Mouse (Mus musculus): ENCODE measurements around the gene Vsig10. TPM values are rescaled to one million over a fixed set of nuclear protein-coding genes. Genes with fewer than 3 reads are reported as not detected.
"Not testable (repeated sequence)": the region's sequence is repeated elsewhere in the genome, so short reads cannot be mapped to it uniquely, and the experiment has no call there.

Gene Vsig10
- total RNA-seq, 2 experiments from 2014 or later: 3.4 to 6.2 TPM

GRCm38 (mm10) chr5:117355648-117356303, 36.9 kb downstream of the Vsig10 start:
- no peak for DNase-seq (ENCODE audit: low spot score in 2 of 2)

GRCm38 (mm10) chr5:117356365-117357128, 37.7 kb downstream of the Vsig10 start:
- peak in 1 of 2 experiments; percentile 42 for DNase-seq (ENCODE audit: low spot score in 2 of 2)

DNA sequence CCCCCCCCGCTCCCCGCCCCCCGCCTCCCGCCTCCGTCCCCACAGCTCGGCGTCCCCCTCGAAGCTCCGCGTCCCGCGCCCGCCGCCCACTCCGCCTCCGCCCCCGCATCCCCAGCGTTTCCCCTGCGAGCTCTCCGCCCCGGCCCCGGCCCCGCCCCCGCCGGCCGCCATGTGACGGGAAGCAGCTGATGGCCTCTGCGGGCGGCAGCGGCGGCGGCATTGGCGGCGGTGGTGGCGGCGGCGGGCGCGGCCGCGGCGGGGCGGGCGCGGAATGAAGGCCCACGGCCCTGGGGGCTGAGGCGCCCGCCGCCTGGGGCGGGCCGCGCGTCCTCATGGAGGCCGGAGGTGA, 38.2 kb downstream of the Vsig10 start, which contains the start of gene Wsb2:
Wsb2 (plus strand) TSS at position 176 of the 349 bp plus-strand sequence.
- peak; percentile 57 to 81 for DNase-seq (ENCODE audit: low spot score in 2 of 2)

- DNase-seq (ENCODE audit: low spot score in 2 of 2): peak in 1 of 2 experiments; percentile 35
Observed at GRCm38 (mm10) chr5:117357478-117358247, 38.8 kb downstream of the Vsig10 start.

DNA sequence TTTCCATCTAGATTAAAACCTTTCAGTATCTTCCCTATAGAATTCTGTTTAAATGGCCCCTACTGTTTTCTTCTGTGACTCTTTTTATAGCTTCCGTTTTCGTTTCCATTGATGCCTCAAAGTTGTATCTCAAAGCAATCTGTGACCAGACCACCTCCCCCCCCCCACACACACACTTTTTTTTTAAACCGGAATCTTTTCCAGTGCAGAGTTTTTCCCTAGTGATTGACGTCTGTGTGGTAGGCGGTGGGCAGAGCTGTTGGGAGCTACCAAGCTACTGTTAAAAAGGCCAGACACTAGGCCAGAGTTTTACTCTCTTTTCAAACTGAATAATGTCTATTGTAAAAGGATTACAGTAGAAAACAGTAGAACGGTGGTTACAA, 39.4 kb downstream of the Vsig10 start:
- no peak for DNase-seq (ENCODE audit: low spot score in 2 of 2)

- peak; percentile 77 to 86 for DNase-seq (ENCODE audit: low spot score in 2 of 2)
Observed at GRCm38 (mm10) chr5:117358725-117359124, 39.8 kb downstream of the Vsig10 start.

GRCm38 (mm10) chr5:117359497-117360227, 40.8 kb downstream of the Vsig10 start:
- DNase-seq (ENCODE audit: low spot score in 2 of 2): no peak

DNA sequence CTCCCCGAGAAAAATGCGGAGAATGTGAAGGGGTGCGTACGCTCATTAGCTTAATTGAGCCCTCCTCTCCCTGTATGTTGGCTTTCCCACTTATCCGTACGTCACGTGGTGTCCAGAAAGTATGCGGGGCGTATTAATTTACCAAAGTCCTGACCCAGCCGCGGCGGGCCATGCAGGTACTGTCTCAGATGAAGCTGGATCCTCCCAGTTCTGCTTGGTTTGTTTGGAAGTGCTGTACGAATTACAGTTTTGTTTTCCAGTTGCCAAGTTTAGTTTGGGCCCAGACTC, 41.3 kb downstream of the Vsig10 start:
- DNase-seq (ENCODE audit: low spot score in 2 of 2): no peak

DNA sequence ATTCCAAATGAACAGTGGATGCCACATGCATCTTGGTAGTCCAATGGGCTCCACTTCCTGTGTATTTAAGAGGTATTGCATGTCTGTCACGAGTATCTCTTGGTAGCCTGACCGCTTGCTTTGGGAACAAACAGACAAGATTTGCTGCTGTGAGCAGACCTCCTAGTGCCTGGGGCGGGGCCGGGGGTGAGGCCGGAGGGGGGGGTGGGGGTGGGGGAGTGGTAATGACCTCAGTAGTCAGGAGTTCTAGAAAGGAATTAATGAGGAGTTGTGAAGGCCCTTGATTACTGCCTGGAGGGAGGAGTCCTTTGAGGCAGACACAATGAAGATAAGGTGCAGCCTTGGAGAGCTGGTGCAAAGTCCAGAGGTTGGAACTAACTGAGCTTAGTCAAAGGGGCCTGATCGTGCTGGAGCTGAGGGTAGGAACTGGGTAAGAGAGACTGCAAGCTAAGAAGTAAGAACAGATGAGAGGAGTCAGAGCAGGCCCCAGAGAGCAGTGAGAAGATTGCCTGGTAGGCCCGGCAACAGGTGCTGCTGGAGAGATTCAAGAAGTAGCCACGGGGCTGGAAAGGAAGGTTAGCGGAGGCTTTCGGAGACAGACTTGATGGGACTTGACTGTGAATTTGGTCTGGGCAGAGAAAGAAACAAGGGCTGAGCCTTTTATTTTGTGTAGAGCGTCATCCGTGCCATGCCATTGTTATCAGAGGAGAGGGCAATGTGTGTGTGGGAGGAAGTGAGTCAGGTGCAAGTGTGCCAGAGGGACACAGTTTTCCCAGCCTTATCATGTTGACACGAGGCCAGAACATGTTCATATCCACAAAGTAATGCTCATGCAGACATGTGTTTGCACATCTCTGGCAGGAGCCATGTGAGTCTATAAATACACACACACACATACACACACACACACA, 42.0 kb downstream of the Vsig10 start:
- no peak for DNase-seq (ENCODE audit: low spot score in 2 of 2)

- DNase-seq (ENCODE audit: low spot score in 2 of 2): no peak
Observed at GRCm38 (mm10) chr5:117361590-117361989, 42.7 kb downstream of the Vsig10 start.

- DNase-seq (ENCODE audit: low spot score in 2 of 2): no peak
Observed at GRCm38 (mm10) chr5:117363066-117363782, 44.3 kb downstream of the Vsig10 start.

DNA sequence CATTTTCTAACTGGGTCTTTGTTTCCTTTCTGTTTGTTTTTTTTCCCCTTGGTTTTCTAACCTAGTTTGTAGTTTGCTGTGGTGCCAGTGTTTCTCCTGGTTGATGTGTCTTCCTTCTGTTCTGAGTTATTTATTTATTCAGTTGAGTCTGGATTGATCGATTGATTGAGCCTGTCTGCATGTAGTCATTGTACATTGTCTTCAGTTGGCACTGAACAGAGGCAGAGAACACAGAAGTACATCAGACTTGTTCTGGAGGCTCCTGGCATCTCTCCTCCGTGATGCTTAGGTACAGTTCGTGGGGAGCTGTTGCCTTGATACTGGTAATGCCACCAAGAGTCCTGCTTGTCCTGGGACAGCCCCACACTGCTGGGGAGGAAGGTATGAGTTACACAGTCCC, 45.9 kb downstream of the Vsig10 start:
- no peak for DNase-seq (ENCODE audit: low spot score in 2 of 2)

- DNase-seq (ENCODE audit: low spot score in 2 of 2): no peak
Observed at GRCm38 (mm10) chr5:117365904-117366561, 47.1 kb downstream of the Vsig10 start.

DNA sequence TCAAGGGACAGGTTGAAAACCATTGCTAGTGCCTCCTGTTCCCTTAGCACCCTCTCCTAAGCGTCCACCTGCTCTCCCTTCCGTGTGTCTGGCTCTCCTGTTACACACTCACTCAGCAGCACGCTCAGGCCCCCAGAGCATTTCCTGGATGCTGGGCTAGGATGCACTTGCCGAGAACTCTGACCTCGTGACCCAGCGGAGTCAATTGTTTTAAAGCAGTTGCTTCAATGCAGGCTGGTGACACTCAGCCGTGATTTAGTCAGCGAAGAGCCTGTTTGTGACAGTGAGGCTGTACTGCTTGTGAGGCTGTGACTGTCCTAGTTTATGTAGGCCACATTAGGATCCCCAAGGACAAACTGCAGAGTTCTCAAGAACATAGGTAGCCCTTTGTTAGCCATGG, 48.3 kb downstream of the Vsig10 start:
- no peak for DNase-seq (ENCODE audit: low spot score in 2 of 2)

DNA sequence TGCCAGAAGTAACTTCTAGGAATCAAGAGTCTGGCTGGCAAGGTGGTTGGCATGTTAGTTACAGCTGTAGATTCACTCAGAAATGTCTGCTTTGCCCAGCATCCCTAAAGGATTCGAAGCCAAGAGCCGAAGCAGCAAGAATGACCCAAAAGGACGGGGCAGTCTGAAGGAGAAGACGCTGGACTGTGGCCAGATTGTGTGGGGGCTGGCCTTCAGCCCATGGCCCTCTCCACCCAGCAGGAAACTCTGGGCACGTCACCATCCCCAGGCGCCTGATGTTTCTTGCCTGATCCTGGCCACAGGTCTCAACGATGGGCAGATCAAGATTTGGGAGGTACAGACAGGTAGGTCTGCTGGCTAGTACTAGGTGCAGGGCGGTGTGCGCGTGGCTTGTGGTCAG, 51.7 kb downstream of the Vsig10 start:
- DNase-seq (ENCODE audit: low spot score in 2 of 2): no peak

DNA sequence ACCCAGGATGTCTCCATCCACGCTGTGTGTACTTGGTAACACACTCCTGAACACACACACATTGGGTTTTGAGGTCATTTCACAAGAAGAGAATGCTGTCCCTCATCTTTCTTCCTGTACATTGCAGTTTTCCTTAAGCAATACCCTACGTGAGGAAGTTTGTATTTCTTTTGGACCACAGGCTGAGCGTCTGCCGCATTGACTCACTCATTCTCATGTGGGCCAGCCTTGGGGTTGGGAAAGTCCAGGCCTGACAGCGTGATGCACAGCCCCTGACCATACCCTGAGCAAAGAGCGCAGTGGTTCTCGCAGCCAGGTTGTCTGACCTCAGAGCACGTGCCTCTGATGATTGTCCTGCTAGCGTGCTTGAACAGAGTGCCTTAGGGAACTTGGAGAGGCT, 54.5 kb downstream of the Vsig10 start:
- no peak for DNase-seq (ENCODE audit: low spot score in 2 of 2)

- no peak for DNase-seq (ENCODE audit: low spot score in 2 of 2)
Observed at GRCm38 (mm10) chr5:117374372-117375049, 55.6 kb downstream of the Vsig10 start.

GRCm38 (mm10) chr5:117376331-117376761, 57.5 kb downstream of the Vsig10 start:
- DNase-seq (ENCODE audit: low spot score in 2 of 2): no peak

GRCm38 (mm10) chr5:117377731-117378130, 58.8 kb downstream of the Vsig10 start:
- not testable (repeated sequence) for DNase-seq (ENCODE audit: low spot score in 2 of 2)
